Mouse (Mus musculus) embryo, embryonic 10.5 days (tissue): Measurements from ENCODE around the gene Hoxd13.
A peak's percentile ranks its signal among the peaks of the same experiment; 100 is the strongest.

ENCODE experiments used
- DNase-seq: peaks from one replicate; pipeline ENCODE4 v3.0.0-alpha.2; 2015; ENCODE audit warnings: low spot score

Gene Hoxd13

DNA sequence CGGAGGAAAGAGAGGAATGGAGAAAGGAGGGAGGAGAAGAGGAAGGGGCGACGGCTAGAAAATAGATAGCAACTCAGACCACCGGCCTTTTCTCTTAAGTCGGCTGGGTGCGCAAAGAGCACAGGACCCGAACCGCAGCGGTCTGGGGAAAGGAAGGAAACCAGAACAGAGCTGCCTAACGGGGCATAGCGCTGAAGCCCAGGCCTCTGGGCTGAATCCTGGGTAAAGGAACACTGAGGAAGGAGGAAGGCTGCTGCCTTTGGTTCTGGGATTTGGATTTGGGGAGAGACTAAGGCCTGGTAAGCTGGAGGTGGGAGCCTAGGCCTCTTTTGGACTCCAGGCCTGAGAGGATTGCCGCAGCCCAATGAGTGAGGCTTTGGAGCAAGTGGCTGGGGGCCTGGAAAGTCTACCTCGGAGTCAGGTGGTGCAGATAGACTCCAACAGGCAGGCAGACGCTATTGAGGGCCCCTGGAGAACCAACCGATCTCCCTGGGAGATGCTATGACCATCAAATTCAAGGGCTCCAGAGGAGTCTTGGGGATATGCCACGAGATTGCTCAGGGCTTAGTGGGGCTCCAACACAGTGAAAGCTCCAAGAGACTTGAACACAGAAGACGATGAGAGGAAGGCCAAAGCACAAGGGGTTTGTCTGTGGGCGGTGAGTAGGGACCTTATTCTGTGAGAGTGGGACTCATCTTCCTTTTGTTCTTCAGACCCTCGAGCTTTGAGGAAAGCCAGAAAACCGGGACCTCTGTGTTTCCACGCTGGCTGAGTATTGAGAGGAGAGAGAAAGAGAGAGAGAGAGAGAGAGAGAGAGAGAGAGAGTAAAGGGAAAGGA, 12.7 kb downstream of the Hoxd13 start:
- no peak for DNase-seq

DNA sequence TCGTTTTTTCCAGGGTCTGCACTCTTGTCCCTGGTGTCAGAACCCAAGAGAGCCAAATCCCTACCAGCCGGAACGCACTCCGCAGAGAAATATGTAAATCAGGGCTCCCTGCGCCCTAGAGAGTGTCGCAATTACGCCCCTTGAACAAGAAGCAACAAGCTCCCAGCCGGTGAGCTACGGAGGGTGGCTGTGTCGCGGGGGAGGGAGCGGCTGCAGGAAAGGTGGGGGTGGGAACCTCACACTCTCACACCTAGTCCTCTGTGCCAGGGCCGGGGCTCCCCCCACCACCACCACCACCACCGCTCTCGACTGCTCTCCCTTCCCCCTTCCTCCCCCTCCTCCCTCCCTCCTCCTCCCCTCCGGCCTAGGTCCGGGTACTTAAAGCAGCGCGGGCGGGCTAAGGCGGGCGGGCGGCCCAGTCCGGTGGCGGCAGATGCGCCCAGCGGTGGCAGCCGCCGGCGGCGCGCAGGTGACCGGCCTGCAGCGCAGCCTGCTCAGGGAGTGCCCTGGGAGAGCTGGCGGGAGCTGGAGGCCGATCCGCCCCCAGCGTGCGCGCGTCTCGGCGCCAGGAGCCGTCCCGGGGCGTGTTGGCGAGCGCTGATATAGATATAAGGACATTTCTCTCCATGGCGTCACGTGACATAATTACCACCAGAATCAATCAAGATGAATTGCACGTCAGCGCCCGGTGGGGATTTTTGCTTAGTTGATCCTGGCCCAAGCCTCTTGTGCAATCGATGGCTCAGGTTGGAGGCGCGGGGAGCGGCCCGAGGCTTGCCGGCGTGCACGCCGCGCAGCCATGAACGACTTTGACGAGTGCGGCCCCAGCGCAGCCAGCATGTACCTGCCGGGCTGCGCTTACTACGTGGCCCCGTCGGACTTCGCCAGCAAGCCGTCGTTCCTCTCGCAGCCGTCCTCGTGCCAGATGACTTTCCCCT, 13.8 kb downstream of the Hoxd13 start:
- DNase-seq = no peak

DNA sequence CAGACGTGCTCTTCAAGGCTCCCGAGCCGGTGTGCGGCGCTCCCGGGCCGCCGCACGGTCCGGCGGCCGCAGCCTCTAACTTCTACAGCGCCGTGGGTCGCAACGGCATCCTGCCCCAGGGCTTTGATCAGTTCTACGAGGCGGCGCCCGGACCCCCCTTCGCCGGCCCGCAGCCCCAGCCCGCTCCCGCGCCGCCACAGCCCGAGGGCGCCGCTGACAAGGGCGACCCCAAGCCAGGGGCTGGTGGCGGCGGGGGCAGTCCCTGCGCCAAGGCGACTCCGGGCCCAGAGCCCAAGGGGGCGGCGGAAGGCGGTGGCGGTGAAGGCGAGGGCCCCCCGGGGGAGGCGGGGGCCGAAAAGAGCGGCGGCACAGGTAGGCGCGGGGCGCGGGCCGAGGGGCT, 14.7 kb downstream of the Hoxd13 start:
- no peak for DNase-seq

DNA sequence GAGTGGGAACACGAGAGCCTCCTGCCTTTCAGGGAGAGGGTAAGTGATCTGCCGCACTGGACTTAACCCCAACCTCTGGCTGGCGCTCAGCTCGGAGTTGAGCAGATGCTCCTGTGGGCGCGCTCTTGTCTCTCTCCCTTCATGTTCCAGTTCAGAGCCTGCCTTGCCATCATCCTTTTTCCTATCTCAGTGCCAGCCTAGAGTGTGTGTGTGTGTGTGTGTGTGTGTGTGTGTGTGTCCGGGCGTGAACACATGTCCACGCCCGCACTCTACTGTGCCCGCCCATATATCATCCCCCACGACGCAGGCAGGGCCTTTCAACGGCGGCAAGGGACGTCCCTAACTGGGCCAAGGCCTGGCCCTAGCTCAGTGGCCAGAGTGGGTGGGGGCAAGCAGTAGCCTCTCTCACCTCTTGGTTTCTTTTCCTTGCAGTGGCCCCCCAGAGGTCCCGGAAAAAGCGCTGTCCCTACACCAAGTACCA, 15.4 kb downstream of the Hoxd13 start:
- no peak for DNase-seq

DNA sequence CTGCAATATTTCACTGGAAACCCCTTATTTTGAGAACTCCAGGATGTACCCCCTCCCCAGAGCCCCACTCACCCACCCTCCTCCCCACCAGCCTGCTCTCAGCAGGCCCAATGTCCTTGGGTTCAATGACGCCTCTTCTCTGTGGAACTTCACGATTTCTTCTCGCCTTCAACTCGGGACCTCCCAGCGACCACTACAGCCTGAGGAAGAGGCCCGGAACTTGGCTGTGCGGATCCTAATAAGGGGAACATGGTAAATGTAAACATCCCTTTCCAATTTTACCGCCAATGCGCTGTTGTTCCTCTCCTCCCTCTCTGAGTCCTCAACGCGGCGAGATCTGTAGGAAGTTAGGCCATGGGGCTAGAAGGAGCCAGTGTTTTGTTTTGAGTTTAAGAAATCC, 16.0 kb downstream of the Hoxd13 start:
- no peak for DNase-seq

DNA sequence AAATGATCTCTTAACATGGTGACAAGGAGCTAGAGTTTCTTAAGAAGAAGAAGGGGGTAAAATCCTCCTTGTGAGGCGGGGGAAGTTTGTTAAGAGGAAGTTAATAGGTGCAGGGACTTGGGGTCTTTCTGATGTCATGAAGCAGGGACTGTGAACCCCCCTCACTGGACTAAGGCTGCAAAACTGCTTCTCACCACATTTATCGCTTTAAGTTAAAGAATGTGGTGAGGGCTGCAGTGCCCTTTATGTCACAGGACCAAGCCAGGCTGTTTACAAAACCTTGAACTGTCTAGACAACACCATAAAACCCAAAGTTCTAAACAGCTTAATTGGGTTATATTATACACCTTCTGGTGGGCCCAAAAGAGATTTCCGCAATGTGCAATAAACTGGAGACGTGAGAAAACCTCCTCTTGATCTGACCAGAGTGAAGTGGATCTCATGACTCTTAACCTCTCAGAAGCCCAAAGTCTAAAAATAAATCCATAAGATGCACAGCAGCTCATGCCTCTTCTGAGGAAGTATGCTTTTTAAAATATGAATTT, 17.0 kb downstream of the Hoxd13 start:
- DNase-seq = no peak

DNA sequence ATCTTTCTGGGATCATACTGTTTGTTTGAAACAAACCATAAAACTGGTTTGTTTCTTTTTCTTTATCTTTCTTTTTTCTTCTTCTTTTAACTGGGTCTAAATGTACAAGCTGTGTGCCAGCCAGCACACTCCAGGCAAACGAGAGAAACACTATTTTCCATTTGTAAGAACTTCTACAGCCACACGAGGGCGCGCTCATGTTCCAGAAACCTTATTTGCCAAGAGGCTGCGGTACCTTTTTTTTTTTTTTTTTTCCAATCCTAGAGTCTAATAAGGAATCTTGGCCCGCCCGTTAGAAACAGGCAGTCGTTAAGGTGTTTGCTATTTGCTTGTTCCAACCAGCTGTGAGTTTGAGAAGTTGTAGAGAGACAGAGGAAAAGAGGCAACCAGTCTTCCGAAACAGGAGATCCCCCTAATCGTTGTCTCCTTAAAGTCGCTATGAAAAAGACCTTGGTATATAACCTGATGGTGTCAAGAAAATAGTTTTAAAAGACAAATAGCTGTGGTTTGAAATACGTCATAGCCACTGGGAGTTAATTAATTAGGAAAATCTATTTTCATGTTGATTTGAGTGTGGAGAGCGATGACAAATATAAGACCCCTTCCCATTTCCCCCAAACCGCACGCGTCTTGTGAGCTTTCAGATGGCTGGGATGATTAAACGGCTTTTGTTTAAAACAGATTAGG, 18.3 kb downstream of the Hoxd13 start:
- DNase-seq = peak; percentile 93

DNA sequence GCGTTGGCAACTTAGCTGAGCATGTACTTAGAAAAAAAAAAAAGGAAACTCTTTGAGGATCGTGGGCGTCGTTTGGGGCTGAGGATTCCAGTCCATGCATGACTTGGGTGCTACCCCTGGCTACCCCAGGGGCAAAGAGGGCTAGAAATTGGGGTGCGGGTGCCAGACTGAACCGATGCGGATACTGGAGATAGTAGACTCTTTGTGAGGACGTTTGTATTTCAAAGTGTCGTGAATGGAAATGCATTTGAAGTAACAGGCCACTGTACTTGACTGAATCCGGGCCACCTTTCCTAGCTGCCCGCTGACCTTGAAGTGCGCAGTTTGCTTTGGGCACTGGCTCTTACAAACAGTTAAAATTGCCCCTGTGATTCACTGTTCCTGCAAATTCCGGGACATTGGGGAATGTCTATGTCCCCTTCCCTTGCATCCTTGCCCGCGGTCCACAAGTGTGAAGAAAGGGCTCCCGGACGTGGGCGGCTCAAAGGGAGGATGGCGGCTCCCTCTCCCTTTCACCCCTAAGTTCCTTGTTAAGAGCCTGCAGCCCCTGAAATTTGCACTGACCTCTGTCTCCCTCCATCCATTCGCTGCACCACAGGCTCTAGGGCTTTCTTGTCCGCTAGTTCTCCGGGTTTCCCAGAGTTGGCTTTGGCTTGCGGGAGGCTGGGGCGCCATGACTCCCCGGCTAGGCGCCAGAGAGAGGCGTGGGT, 19.0 kb downstream of the Hoxd13 start:
- DNase-seq = no peak

DNA sequence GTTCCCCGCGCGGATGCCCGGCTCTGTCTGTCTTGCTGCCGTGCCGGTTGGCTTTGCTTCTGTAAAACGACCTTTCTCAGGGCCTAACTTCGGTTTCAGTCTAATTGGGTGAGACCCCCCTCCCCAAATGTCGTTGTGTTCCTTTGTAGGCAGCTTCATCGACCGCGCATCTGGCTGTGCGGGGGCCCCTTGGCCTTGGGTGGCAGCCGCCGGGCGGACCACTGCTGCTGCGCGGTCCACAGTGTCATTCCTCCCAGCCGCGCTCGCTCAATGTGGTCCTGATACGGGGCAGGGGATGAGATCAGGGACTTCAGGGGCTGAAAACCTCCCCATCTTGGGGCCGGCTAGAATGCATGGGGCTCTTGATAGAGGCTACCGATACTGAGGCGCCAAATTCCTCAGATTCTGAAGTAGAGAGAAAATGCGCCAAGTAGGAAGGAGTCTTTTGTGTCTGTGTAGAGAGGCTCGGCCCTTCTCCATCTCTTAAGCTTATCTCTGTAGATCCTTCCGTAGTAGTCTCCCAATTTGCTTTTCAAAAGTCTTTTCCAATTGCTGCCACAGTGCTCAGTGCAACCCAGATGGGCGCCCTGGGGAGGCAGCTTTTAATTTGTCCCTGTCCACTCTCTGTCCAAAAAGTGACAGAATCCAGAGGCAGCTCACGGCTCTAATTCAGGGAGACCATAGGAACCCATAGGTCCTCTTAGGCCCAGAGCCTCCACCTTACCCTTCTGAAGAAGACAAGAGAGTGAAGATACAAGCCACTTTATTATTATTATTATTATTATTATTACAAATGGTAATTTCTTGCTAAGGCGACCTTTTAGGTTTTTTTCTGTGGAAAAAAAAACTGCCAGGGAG, 19.8 kb downstream of the Hoxd13 start:
- DNase-seq = no peak

DNA sequence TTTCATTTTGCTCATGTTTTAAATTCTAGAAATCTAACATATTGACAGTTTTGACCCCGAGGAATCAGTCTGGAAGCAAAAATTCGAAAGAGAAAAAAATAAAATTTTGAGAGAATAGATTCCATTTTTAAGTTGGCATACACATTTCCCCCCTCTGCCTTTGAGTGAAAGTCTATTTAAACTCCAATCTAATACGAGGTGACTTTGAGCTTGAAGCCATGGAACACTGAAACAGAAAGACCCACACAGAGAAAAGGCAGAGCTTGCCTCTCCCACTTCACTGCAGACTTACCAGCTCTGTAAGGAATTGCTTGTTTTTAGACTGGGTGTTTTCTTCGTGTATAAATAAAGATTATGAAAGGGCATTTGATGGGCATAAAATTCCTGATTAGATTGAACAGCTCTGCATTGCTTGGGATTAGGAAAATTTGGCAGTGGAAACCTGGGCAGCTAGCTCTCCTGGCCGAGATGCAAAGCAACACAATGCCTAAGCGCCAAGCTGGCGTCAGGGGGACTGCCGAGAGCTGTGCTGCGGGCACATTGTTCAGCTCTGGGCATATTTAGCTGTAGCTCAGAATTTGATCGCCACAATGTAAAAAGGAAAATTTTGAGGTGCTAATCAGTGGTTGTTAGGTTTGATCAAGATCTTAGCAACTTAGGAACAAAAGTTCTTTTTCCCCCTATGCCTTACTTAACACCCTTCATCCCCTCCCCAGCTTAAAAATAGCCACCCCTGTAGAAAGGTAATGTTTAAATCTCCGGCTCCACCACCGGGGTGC, 20.9 kb downstream of the Hoxd13 start:
- no peak for DNase-seq

DNA sequence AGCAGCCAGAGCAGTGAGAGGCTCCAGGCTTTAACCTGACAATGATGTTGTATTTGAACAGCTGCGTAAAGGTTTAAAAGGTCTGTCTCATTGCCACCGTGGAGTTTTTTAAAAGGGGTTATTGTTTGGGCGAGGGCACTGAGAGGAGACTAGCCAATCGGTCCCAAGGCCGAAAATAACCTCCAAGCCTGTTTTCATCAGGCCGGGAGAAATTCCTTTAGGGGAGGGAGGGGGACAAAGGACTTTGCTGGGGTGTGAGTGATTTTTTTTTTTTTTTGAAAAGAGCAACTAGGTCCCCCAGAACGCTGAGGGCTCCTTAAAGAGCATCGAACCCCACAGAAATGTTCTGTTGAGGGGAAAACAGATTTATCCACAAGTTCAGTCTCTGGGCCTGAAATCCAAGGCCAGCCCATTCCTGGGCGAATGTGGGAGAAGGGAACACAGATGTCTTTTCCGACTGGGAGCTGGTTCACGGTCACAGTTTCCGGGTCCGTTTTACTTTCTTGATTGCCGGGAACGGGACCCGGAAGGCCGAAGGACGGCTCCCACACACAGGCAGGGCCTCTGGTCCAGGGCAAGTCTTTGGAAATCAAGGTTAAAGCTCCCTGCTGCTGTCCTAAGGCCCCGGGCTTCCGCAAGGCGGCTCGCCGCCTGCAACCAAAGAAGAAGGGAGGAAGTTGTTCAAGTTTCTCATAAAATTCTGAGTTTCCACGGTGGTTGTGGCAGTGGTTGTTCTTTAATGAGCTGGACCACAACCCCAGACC, 21.6 kb downstream of the Hoxd13 start:
- DNase-seq = no peak

DNA sequence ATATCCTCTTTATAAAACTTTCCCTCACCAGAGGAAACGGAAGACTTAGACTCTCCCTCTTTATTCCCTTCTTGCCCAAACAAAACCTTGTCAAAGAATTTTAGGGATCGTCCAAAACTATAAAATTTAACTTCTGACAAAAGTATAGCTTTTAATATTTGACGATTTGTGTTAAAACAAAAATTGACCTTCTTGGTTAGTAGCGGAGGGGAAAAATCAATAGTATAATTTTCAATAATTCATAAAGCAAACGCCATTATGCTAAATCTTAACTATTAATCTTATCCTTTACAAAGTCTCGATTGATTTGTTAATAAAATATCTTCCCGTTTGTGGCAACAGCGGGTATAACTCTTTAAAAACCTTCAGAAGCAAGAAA, 22.2 kb downstream of the Hoxd13 start:
- DNase-seq = no peak

DNA sequence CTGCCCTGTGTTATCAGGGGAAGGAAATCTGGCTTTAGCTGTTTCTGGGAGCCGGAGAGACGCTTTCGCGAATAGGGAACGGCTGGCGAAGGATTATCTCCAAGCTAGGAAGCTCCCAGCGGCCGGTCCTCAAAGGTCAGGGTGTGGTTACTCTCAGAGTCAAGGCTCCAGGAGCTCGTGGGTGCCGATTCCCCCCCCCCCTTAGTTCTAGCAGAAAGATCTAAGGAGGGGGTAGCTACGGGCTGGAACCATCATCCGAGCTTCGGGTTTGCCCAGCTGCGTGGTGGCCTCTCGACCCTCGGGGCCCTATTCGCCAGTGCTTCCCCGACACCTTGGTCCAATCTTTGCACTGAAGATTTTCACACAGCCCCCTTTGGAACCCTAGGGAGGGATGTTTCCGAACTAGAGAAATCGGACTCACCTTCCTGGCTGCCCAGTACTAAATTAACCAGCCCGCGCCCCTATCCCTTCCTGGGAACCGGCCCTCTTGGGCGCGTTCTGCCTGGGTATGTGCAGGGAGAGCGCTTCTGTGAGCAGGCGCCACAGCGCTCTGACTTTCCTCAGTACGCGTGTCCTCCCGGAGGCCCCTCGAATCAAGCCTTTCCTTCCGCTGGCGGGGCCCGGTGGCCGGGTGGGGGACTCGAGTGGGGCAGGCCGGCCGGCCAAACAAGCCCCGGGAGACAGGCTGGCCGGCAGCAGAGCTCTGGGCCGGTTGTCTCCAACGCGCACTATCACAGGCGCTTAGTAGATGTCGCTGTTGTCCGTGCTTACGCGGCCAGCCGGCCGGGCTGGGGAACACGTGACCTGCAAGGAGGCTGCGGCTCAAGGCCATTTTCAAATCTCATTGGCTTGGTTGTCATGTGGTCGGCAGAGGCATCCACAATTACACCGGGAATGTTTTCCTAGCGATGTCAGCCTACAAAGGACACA, 23.2 kb downstream of the Hoxd13 start, which contains the start of gene Hoxd10:
Hoxd10 (plus strand) TSS at position 903 of the 930 bp plus-strand sequence.
- peak; percentile 90 for DNase-seq

DNA sequence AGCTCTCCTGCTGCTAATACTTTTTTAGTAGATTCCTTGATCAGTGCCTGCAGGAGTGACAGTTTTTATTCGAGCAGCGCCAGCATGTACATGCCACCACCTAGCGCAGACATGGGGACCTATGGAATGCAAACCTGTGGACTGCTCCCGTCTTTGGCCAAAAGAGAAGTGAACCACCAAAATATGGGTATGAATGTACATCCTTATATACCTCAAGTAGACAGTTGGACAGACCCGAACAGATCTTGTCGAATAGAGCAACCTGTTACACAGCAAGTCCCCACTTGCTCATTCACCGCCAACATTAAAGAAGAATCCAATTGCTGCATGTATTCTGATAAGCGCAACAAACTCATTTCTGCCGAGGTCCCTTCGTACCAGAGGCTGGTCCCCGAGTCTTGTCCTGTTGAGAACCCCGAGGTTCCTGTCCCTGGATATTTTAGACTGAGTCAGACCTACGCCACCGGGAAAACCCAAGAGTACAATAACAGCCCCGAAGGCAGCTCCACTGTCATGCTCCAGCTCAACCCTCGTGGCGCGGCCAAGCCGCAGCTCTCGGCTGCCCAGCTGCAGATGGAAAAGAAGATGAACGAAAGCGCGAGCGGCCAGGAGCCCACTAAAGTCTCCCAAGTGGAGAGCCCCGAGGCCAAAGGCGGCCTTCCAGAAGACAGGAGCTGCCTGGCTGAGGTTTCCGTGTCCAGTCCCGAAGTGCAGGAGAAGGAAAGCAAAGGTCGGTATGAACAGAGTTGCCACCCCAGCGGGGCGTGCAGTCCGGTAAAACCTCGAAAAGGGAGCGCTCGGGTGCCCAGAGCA, 24.1 kb downstream of the Hoxd13 start:
- no peak for DNase-seq

DNA sequence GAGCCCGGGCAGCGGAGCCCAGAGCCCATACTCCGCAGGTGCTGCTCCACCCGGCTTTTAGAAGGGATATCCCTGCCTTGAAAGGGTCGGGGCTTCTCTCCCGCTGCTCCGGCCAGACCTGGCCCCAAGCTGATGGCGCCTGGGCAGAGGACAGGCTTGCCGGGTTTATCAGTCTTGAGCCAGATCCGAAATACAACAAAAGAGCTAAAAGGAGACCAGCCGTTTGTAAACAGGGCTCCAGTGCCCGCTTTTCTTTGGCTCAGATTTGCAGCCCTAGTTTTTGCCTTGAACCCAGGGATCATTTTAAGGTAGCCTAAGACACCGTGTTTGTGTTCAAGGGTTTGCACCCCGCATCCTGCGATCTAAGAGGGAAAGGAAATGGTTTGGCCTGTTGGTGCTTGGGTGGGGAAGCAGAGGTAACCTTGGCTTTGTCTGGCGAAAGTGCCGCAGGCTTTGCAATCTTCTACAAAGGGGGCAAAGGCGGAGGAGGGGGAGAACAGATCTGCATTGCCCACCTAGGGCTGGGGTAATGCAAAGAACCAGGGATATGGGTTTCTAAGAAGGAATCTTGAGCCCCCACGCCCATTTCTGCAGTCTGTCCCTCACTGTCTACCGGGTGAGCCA, 24.8 kb downstream of the Hoxd13 start:
- DNase-seq = no peak

DNA sequence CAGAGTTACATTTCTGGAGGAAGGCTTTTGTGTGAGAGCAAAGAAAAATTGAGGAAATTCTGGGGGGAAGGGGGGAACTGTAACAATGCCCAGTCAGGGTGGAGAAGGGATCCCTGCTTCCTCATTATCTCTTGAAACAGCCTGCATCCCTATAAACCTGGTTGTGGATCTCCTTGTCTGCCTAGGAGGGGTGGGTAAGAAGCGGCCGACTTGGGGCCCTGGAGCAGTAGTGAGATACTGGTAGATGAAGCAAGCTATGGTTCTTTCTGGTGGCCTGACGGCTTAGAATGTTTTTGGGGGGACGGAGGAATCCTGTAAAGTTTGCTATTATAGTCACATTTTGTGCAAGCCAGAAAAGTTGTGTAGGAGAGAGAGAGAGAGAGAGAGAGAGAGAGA, 25.3 kb downstream of the Hoxd13 start:
- DNase-seq = no peak
